Mouse (Mus musculus) E14TG2a.4 (cell line): ENCODE measurements around the gene Gpr171.

ENCODE experiments used
- CTCF ChIP-seq: conservative IDR thresholded peaks from 2 replicates; pipeline ENCODE4 v1.5.1; 2014; ENCODE audit warnings: low read length
- NANOG ChIP-seq: IDR thresholded peaks from 2 replicates; pipeline ENCODE4 v1.6.1; 2014; ENCODE audit warnings: borderline replicate concordance, low read length, mixed read lengths
- POU5F1 ChIP-seq: IDR thresholded peaks from 2 replicates; pipeline ENCODE4 v1.6.1; 2014; ENCODE audit warnings: low read length, borderline replicate concordance

- no peak for TF ChIP-seq NANOG
- TF ChIP-seq CTCF: no peak
- TF ChIP-seq POU5F1: no peak
Observed at GRCm38 (mm10) chr3:59131966-59132365, 30.3 kb upstream of the Gpr171 start.
